Comparison of ENCODE assay signal across 7 mouse cellular contexts in the genomic region with DNA sequence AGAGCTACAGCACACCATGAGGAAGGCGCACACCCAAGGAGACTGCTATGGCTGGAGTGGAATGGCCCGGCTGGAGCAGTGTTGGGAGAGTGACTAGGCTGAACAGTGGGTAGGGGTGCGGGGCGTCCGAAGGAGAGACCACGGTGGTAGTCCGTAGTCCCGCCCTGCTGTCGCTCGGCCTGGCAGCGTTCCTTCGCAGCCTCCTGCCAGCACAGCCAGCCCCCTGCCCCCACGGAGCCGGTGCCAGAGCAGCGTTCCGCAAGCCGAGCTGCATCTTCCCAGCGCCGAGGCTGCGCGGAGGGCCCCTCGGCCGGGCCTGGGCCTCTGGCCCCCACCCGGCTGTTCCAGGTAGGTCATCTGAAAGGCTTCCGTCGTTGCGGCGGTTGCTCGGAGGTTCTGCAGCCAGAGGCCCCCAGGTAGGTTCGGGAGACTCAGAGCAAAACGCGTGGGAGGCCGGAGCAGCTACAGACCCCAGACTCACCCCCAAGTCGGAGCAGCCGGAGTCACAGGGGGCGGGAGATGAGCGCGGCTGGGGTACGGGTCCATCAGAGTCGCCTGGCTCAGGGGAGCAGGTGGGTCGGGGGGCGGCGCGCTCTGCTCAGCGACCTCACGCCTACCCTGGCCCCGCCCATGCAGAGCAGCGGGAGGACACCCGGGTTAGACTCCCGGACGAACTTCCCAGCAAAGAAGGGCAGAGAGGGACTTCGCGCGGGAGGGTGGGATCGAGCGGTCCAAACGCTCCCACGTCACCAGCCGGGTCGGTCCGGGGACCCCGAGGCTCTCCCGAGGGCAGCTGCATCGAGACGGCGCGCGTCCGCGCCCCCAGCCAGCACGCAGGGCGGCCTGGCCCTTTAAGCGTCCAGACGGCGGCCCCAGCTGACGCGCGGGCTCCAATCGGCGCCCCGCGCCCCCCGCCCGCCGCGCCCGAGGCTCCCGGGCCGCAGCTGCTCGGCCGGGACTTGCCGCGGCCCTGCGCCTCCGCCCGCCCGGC. TPM values are rescaled to one million over a fixed set of nuclear protein-coding genes. Genes with fewer than 3 reads are reported as not detected.
DNase-seq lines count a peak whose midpoint lies in the region; ATAC-seq lines count a peak whose summit lies in the region.

A gene (plus strand): TSS at position 240 of the 991 bp plus-strand sequence.

- H3K27me3 ChIP-seq in lung, embryonic 15.5 days, result no peaks in the 10 kb centered on the region

- peak; percentile 63 to 77 for DNase-seq in cerebellum, adult 18-20 months
- DNase-seq in forelimb bud, embryonic 11.5 days (ENCODE audit: low read depth, low spot score), result peak; percentile 70
- peak; percentile 80 for DNase-seq in heart, postnatal 4 days
- peak; percentile 68 for DNase-seq in layer of hippocampus, adult 9-11 months
- peak; percentile 64 to 74 for DNase-seq in right cerebral cortex, adult 2 months (ENCODE audit: low spot score in 2 of 2)

- H3K9me3 ChIP-seq in lung, embryonic 15.5 days, result no peaks in the 10 kb centered on the region

- peaks cover 38% of the 10 kb centered on the region for H3K4me1 ChIP-seq in lung, embryonic 15.5 days

- peak within 1 kb of the TSS; percentile 94 for H3K9ac ChIP-seq in lung, embryonic 15.5 days

- peak within 1 kb of the TSS; percentile 96 for H3K4me2 ChIP-seq in lung, embryonic 15.5 days

- peak within 1 kb of the TSS; percentile 94 for H3K27ac ChIP-seq in lung, embryonic 15.5 days

- under 1% methylated on average over 89 of the region's 97 CpGs for WGBS in lung, embryonic 15.5 days

- peaks cover 42% of the 10 kb centered on the region for H3K36me3 ChIP-seq in lung, embryonic 15.5 days

- ATAC-seq in activated CD4-positive, CD25-positive, alpha-beta regulatory T cell, adult 4 months, result peak; percentile 13
- peak; percentile 74 for ATAC-seq in lung, embryonic 15.5 days (ENCODE audit: borderline replicate concordance, extremely low read depth, low FRiP score, low TSS enrichment)

- H3K4me3 ChIP-seq in lung, embryonic 15.5 days, result peak within 1 kb of the TSS; percentile 72

RNA-seq across cellular contexts. Expression of the gene that starts here (rescaled TPM):
- not detected for polyA plus RNA-seq in activated CD4-positive, CD25-positive, alpha-beta regulatory T cell, adult 4 months (2017; shearing (Covaris generic))
- 10 to 100 TPM; 75.6 to 81.6 TPM for total RNA-seq in heart, postnatal 4 days (2021)
- polyA plus RNA-seq in lung, embryonic 15.5 days (2015; fragmentation: Nextera tagmentation; extraction: Ambion mirVana), result 16.7 and 17.7 TPM in 2 replicates

Comparison
In these comparisons a context has a peak if more than half of its experiments do, and no peak if none do; other contexts are left out.
1. Peak in every context shown above with its lines: DNase-seq, ATAC-seq, H3K4me3 ChIP-seq and H3K27ac ChIP-seq.
2. RNA of the gene that starts here (polyA plus RNA-seq): 16.7 to 17.7 TPM in lung, embryonic 15.5 days; not detected in activated CD4-positive, CD25-positive, alpha-beta regulatory T cell, adult 4 months; every median in the first group is over 10 times any median in the second.
3. Peak in ATAC-seq in activated CD4-positive, CD25-positive, alpha-beta regulatory T cell, adult 4 months; RNA of the gene not detected or under 1 TPM.